Mouse (Mus musculus): Measurements from ENCODE around the gene Traf3. TPM values are rescaled to one million over a fixed set of nuclear protein-coding genes. Genes with fewer than 3 reads are reported as not detected.

Gene Traf3
- 10 to 100 TPM; 40.8 to 45.8 TPM for total RNA-seq (2023)

GRCm38 (mm10) chr12:111165831-111166591 lies at the start of gene Traf3:
Gene Traf3 (plus strand): TSS chr12:111166370.

GRCm38 (mm10) chr12:111184476-111184875 lies 18.3 kb downstream of the Traf3 start, which contains the start of gene 4930595D18Rik:
Gene 4930595D18Rik (minus strand): TSS chr12:111184491.

GRCm38 (mm10) chr12:111270629-111271277 lies 104.6 kb downstream of the Traf3 start, which contains the start of gene Amn:
Gene Amn (plus strand): TSS chr12:111271095.

Other genes with a start within 250 kb of the Traf3 start
- 10 to 100 TPM; 25.3 to 40.2 TPM for gene Ankrd9, start 187.3 kb upstream of the Traf3 start, total RNA-seq (2023)
- gene Rcor1, start 127.0 kb upstream of the Traf3 start, total RNA-seq (2023) = 10 to 100 TPM; 39.4 to 41.0 TPM
- gene 4930595D18Rik, start 18.1 kb downstream of the Traf3 start, total RNA-seq (2023) = not detected
- gene Amn, start 104.7 kb downstream of the Traf3 start, total RNA-seq (2023) = under 1 TPM; 0.27 to 0.66 TPM
- gene Cdc42bpb, start 211.3 kb downstream of the Traf3 start, total RNA-seq (2023) = 10 to 100 TPM; 11.5 to 18.4 TPM
- not detected for gene Lbhd2, start 240.4 kb downstream of the Traf3 start, total RNA-seq (2023)

Measured in neutrophil, adult 59 days (primary cell).